In the genomic region with DNA sequence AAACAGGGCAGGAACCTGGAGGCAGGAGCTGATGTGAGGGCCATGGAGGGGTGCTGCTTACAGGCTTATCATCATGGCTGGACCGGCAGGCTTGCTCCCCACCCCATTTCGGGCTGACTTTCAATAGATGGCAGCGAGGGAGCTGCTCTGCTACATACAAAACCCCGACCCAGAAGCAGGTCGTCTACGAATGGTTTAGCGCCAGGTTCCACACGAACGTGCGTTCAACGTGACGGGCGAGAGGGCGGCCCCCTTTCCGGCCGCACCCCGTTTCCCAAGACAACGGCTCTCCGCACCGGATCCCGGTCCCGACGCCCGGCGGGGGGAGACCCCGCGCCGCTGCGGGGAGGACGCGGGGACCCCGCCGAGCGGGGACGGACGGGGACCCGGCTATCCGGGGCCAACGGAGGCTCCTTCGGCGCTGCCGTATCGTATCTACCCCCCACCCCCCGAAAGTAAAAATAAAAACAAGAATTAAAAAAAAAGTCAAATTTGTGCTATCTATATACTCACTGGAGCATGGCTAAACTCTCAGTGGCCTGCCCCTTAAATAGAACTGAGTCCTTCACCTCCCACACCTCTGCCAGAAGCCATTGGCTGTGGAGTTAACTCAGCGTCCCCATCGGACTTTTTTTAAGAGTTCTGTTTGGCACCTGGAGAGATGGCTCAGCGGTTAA, we compare ENCODE assay signal across 8 mouse cellular contexts. TPM values are rescaled to one million over a fixed set of nuclear protein-coding genes. Genes with fewer than 3 reads are reported as not detected.
DNase-seq lines count a peak whose midpoint lies in the region; ATAC-seq and TF ChIP-seq lines count a peak whose summit lies in the region.

No protein-coding gene starts in this region.

- H3K9ac ChIP-seq in kidney, embryonic 16.5 days (replicated peaks; ENCODE audit: low read length) = peak overlapping the region; percentile 60
- peak overlapping the region; percentile 33 for H3K9ac ChIP-seq in forebrain, postnatal 0 days
- peak overlapping the region; percentile 56 for H3K9ac ChIP-seq in liver, embryonic 15.5 days
- peak overlapping the region; percentile 67 for H3K9ac ChIP-seq in stomach, embryonic 16.5 days (ENCODE audit: low read length)

- peaks cover 3% of the 10 kb centered on the region; the same call in 1 of the 2 replicates for H3K27me3 ChIP-seq in kidney, embryonic 16.5 days (ENCODE audit: insufficient read depth, low read length)
- H3K27me3 ChIP-seq in forebrain, postnatal 0 days (ENCODE audit: insufficient read depth, low read length) = no peaks in the 10 kb centered on the region
- no peaks in the 10 kb centered on the region for H3K27me3 ChIP-seq in liver, embryonic 15.5 days
- peaks cover 3% of the 10 kb centered on the region; the same call in 1 of the 2 replicates for H3K27me3 ChIP-seq in stomach, embryonic 16.5 days (ENCODE audit: control insufficient read depth, insufficient read depth, low read length)

- H3K36me3 ChIP-seq in kidney, embryonic 16.5 days (ENCODE audit: insufficient read depth, low read length) = no peaks in the 10 kb centered on the region
- no peaks in the 10 kb centered on the region; the same call in 1 of the 2 replicates for H3K36me3 ChIP-seq in forebrain, postnatal 0 days (ENCODE audit: insufficient read depth)
- no peaks in the 10 kb centered on the region for H3K36me3 ChIP-seq in liver, embryonic 15.5 days (replicated peaks)
- no peaks in the 10 kb centered on the region for H3K36me3 ChIP-seq in stomach, embryonic 16.5 days (ENCODE audit: control insufficient read depth, insufficient read depth, low read length)

- H3K4me1 ChIP-seq in kidney, embryonic 16.5 days (ENCODE audit: insufficient read depth, low read length) = no peaks in the 10 kb centered on the region
- H3K4me1 ChIP-seq in forebrain, postnatal 0 days (ENCODE audit: insufficient read depth) = 0 out of 2 replicates have a peak, but pooled peaks cover 4% of the 10 kb centered on the region
- peaks cover 42% of the 10 kb centered on the region for H3K4me1 ChIP-seq in liver, embryonic 15.5 days (replicated peaks)
- H3K4me1 ChIP-seq in stomach, embryonic 16.5 days (ENCODE audit: control insufficient read depth, insufficient read depth, low read length) = no peaks in the 10 kb centered on the region

- H3K9me3 ChIP-seq in kidney, embryonic 16.5 days (ENCODE audit: low read length) = no peaks in the 10 kb centered on the region
- no peaks in the 10 kb centered on the region for H3K9me3 ChIP-seq in forebrain, postnatal 0 days (ENCODE audit: low read length)
- H3K9me3 ChIP-seq in liver, embryonic 15.5 days (replicated peaks) = no peaks in the 10 kb centered on the region
- no peaks in the 10 kb centered on the region for H3K9me3 ChIP-seq in stomach, embryonic 16.5 days (replicated peaks; ENCODE audit: control insufficient read depth, low read length)

- no peak; the same call in 1 of the 2 replicates for ATAC-seq in kidney, embryonic 16.5 days (ENCODE audit: low FRiP score, low TSS enrichment)
- peak; percentile 21; the same call in 1 of the 2 replicates for ATAC-seq in forebrain, postnatal 0 days
- ATAC-seq in liver, embryonic 15.5 days (ENCODE audit: insufficient read depth) = peak; percentile 83
- ATAC-seq in stomach, embryonic 16.5 days (ENCODE audit: insufficient read depth, low FRiP score) = peak; percentile 63; the same call in 1 of the 2 replicates
- no peak for ATAC-seq in cerebellum, adult (ENCODE audit: insufficient number of reproducible peaks, low FRiP score, low TSS enrichment)

- DNase-seq in kidney, adult 9 months = no peak
- DNase-seq in Muller cell, postnatal 12 days (ENCODE audit: inconsistent ontology term) = peak; percentile 25
- DNase-seq in forebrain, postnatal 0 days = peak; percentile 47
- DNase-seq in gastrocnemius, adult 8-10 months (ENCODE audit: low spot score in 2 of 2) = no peak

- TF ChIP-seq CTCF in forebrain, postnatal 0 days (IDR thresholded peaks at IDR 0.05; ENCODE audit: low read depth) = no peak

- peak overlapping the region; percentile 73 for H3K4me2 ChIP-seq in kidney, embryonic 16.5 days (replicated peaks; ENCODE audit: low read depth, low read length)
- peak overlapping the region; percentile 79 for H3K4me2 ChIP-seq in forebrain, postnatal 0 days (ENCODE audit: low read depth)
- H3K4me2 ChIP-seq in liver, embryonic 15.5 days = peak overlapping the region; percentile 95
- peak overlapping the region; percentile 89 for H3K4me2 ChIP-seq in stomach, embryonic 16.5 days (ENCODE audit: low read depth, low read length)

- H3K27ac ChIP-seq in kidney, embryonic 16.5 days (ENCODE audit: low read length) = no peak overlapping the region
- no peak overlapping the region for H3K27ac ChIP-seq in forebrain, postnatal 0 days (ENCODE audit: low read depth, low read length)
- H3K27ac ChIP-seq in liver, embryonic 15.5 days (replicated peaks) = 0 out of 2 replicates have a peak overlapping the region, but pooled peaks have one; percentile 29
- H3K27ac ChIP-seq in stomach, embryonic 16.5 days (ENCODE audit: low read length) = no peak overlapping the region

- WGBS in kidney, embryonic 16.5 days = under 1% methylated on average over 47 of the region's 47 CpGs
- 2% methylated on average over 47 of the region's 47 CpGs for whole genome bisulfite sequencing in forebrain, postnatal 0 days
- 1% methylated on average over 47 of the region's 47 CpGs for WGBS in liver, embryonic 15.5 days (ENCODE audit: insufficient replicate concordance)
- WGBS in stomach, embryonic 16.5 days = under 1% methylated on average over 46 of the region's 47 CpGs

- H3K4me3 ChIP-seq in kidney, embryonic 16.5 days (ENCODE audit: low read length) = peak overlapping the region; percentile 46
- peak overlapping the region; percentile 40 for H3K4me3 ChIP-seq in forebrain, postnatal 0 days (ENCODE audit: low read depth, low read length)
- peak overlapping the region; percentile 65 for H3K4me3 ChIP-seq in liver, embryonic 15.5 days (replicated peaks)
- peak overlapping the region; percentile 53 for H3K4me3 ChIP-seq in stomach, embryonic 16.5 days (replicated peaks; ENCODE audit: low read length)

RNA-seq across cellular contexts. Expression of gene Aldh9a1, which starts 9.5 kb away (rescaled TPM):
- 62.6 and 63.4 TPM in 2 replicates for polyA plus RNA-seq in kidney, embryonic 16.5 days (2015; fragmentation: Nextera tagmentation; extraction: Ambion mirVana)
- total RNA-seq in forebrain, postnatal 0 days (2014; rRNA removed) = 13.2 and 18.7 TPM in 2 replicates
- 26.3 and 36.7 TPM in 2 replicates for polyA plus RNA-seq in forebrain, postnatal 0 days (2015; fragmentation: Nextera tagmentation; extraction: Ambion mirVana)
- polyA plus RNA-seq in liver, embryonic 15.5 days (2015; fragmentation: Nextera tagmentation; extraction: Ambion mirVana) = 72.7 and 75.1 TPM in 2 replicates
- 84.8 and 85.6 TPM in 2 replicates for polyA plus RNA-seq in stomach, embryonic 16.5 days (2015; fragmentation: Nextera tagmentation; extraction: Ambion mirVana)
- 1 to 10 TPM; 1.5 to 4.5 (median 3.4) TPM for total RNA-seq in gastrocnemius, adult 8-10 months (2022)

RNA-seq across cellular contexts. Expression of gene Tmco1, which starts 32.1 kb away (rescaled TPM):
- polyA plus RNA-seq in kidney, embryonic 16.5 days (2015; fragmentation: Nextera tagmentation; extraction: Ambion mirVana) = 117 and 125 TPM in 2 replicates
- 55.2 and 60.4 TPM in 2 replicates for total RNA-seq in forebrain, postnatal 0 days (2014; rRNA removed)
- polyA plus RNA-seq in forebrain, postnatal 0 days (2015; fragmentation: Nextera tagmentation; extraction: Ambion mirVana) = 70.0 and 76.7 TPM in 2 replicates
- 55.0 and 55.3 TPM in 2 replicates for polyA plus RNA-seq in liver, embryonic 15.5 days (2015; fragmentation: Nextera tagmentation; extraction: Ambion mirVana)
- 112 TPM in 2 replicates for polyA plus RNA-seq in stomach, embryonic 16.5 days (2015; fragmentation: Nextera tagmentation; extraction: Ambion mirVana)
- total RNA-seq in gastrocnemius, adult 8-10 months (2022) = 10 to 100 TPM; 36.6 to 41.4 (median 38.9) TPM

RNA-seq across cellular contexts. Expression of gene Mgst3, which starts 53.4 kb away (rescaled TPM):
- 58.0 and 58.2 TPM in 2 replicates for polyA plus RNA-seq in kidney, embryonic 16.5 days (2015; fragmentation: Nextera tagmentation; extraction: Ambion mirVana)
- total RNA-seq in forebrain, postnatal 0 days (2014; rRNA removed) = 192 and 268 TPM in 2 replicates
- polyA plus RNA-seq in forebrain, postnatal 0 days (2015; fragmentation: Nextera tagmentation; extraction: Ambion mirVana) = 243 and 282 TPM in 2 replicates
- polyA plus RNA-seq in liver, embryonic 15.5 days (2015; fragmentation: Nextera tagmentation; extraction: Ambion mirVana) = 392 and 404 TPM in 2 replicates
- polyA plus RNA-seq in stomach, embryonic 16.5 days (2015; fragmentation: Nextera tagmentation; extraction: Ambion mirVana) = 212 and 275 TPM in 2 replicates
- total RNA-seq in gastrocnemius, adult 8-10 months (2022) = 100 to 1,000 TPM; 127 to 180 (median 152) TPM

RNA-seq across cellular contexts. Expression of gene Uck2, which starts 55.1 kb away (rescaled TPM):
- 67.7 and 72.3 TPM in 2 replicates for polyA plus RNA-seq in kidney, embryonic 16.5 days (2015; fragmentation: Nextera tagmentation; extraction: Ambion mirVana)
- 80.7 and 82.2 TPM in 2 replicates for total RNA-seq in forebrain, postnatal 0 days (2014; rRNA removed)
- 48.2 and 59.3 TPM in 2 replicates for polyA plus RNA-seq in forebrain, postnatal 0 days (2015; fragmentation: Nextera tagmentation; extraction: Ambion mirVana)
- polyA plus RNA-seq in liver, embryonic 15.5 days (2015; fragmentation: Nextera tagmentation; extraction: Ambion mirVana) = 30.9 and 36.0 TPM in 2 replicates
- 65.4 and 70.9 TPM in 2 replicates for polyA plus RNA-seq in stomach, embryonic 16.5 days (2015; fragmentation: Nextera tagmentation; extraction: Ambion mirVana)
- 10 to 100 TPM; 14.2 to 17.6 (median 16.4) TPM for total RNA-seq in gastrocnemius, adult 8-10 months (2022)

Comparison
In these comparisons a context has a peak if more than half of its experiments do, and no peak if none do; other contexts are left out.
1. ATAC-seq: peak in forebrain, postnatal 0 days (single experiment), liver, embryonic 15.5 days (single experiment) and stomach, embryonic 16.5 days (single experiment); none in kidney, embryonic 16.5 days (single experiment) and cerebellum, adult (single experiment).
2. DNase-seq: peak in Muller cell, postnatal 12 days (single experiment) and forebrain, postnatal 0 days (single experiment); none in kidney, adult 9 months (single experiment) and gastrocnemius, adult 8-10 months (0 of 2).
3. Peak in every context shown above with its lines, with median percentiles within 50 percentile points of each other: H3K4me2 ChIP-seq, H3K4me3 ChIP-seq and H3K9ac ChIP-seq.